Mouse (Mus musculus): ENCODE data around the gene Car6. TPM values are rescaled to one million over a fixed set of nuclear protein-coding genes. Genes with fewer than 3 reads are reported as not detected.

The Car6 gene
- polyA plus RNA-seq, 1 experiment from 2014 or later, result not detected

- DNase-seq (ENCODE audit: low spot score) (no peak), ATAC-seq (ENCODE audit: low read depth) (peak; percentile 70; the same call in 1 of the 2 replicates)
- Histone ChIP-seq H3K4me2 (ENCODE audit: low read depth, low read length) (no peak overlapping the region), H3K9me3 (ENCODE audit: control insufficient read depth, low read length) (peaks cover 10% of the 10 kb centered on the region; the same call in 1 of the 2 replicates), H3K9ac (ENCODE audit: low read depth, low read length) (no peak overlapping the region), H3K36me3 (ENCODE audit: control insufficient read depth, insufficient read depth, low read length) (no peaks in the 10 kb centered on the region), H3K27ac (replicated peaks; ENCODE audit: low read depth, low read length) (no peak overlapping the region), H3K4me1 (ENCODE audit: control insufficient read depth, insufficient read depth, low read length) (no peaks in the 10 kb centered on the region), H3K4me3 (ENCODE audit: low read depth, low read length) (no peak overlapping the region), H3K27me3 (replicated peaks; ENCODE audit: control insufficient read depth, insufficient read depth, low read length) (no peaks in the 10 kb centered on the region)
- WGBS, result 38% methylated on average over 13 of the region's 13 CpGs
These were observed 36.3 kb downstream of the Car6 start for GRCm38 (mm10) chr4:150164875-150165274.

- Histone ChIP-seq H3K36me3 (ENCODE audit: control insufficient read depth, insufficient read depth, low read length) (no peaks in the 10 kb centered on the region), H3K4me2 (ENCODE audit: low read depth, low read length) (no peak overlapping the region), H3K27me3 (replicated peaks; ENCODE audit: control insufficient read depth, insufficient read depth, low read length) (no peaks in the 10 kb centered on the region), H3K9ac (ENCODE audit: low read depth, low read length) (no peak overlapping the region), H3K4me3 (ENCODE audit: low read depth, low read length) (no peak overlapping the region), H3K27ac (replicated peaks; ENCODE audit: low read depth, low read length) (no peak overlapping the region), H3K4me1 (ENCODE audit: control insufficient read depth, insufficient read depth, low read length) (no peaks in the 10 kb centered on the region), H3K9me3 (ENCODE audit: control insufficient read depth, low read length) (peaks cover 10% of the 10 kb centered on the region; the same call in 1 of the 2 replicates)
- ATAC-seq (ENCODE audit: low read depth) (no peak), DNase-seq (ENCODE audit: low spot score) (no peak)
- 75% methylated on average over 13 of the region's 13 CpGs for WGBS
These were observed 38.5 kb downstream of the Car6 start for GRCm38 (mm10) chr4:150162561-150163169.

GRCm38 (mm10) chr4:150159458-150159857 is 41.7 kb downstream of the Car6 start:
- no peaks in the 10 kb centered on the region for H3K27me3 ChIP-seq (replicated peaks; ENCODE audit: control insufficient read depth, insufficient read depth, low read length)
- no peaks in the 10 kb centered on the region for H3K36me3 ChIP-seq (ENCODE audit: control insufficient read depth, insufficient read depth, low read length)
- no peak overlapping the region for H3K4me3 ChIP-seq (ENCODE audit: low read depth, low read length)
- DNase-seq (ENCODE audit: low spot score) (no peak), ATAC-seq (ENCODE audit: low read depth) (no peak)
- peaks cover 10% of the 10 kb centered on the region; the same call in 1 of the 2 replicates for H3K9me3 ChIP-seq (ENCODE audit: control insufficient read depth, low read length)
- H3K27ac ChIP-seq (replicated peaks; ENCODE audit: low read depth, low read length), result no peak overlapping the region
- no peak overlapping the region for H3K4me2 ChIP-seq (ENCODE audit: low read depth, low read length)
- no peak overlapping the region for H3K9ac ChIP-seq (ENCODE audit: low read depth, low read length)
- H3K4me1 ChIP-seq (ENCODE audit: control insufficient read depth, insufficient read depth, low read length), result no peaks in the 10 kb centered on the region
- 83% methylated on average over 2 of the region's 2 CpGs for WGBS

- no peak overlapping the region for H3K9ac ChIP-seq (ENCODE audit: low read depth, low read length)
- no peak overlapping the region for H3K4me2 ChIP-seq (ENCODE audit: low read depth, low read length)
- WGBS, result 67% methylated on average over 14 of the region's 14 CpGs
- no peak overlapping the region for H3K27ac ChIP-seq (replicated peaks; ENCODE audit: low read depth, low read length)
- H3K9me3 ChIP-seq (ENCODE audit: control insufficient read depth, low read length), result no peaks in the 10 kb centered on the region
- H3K4me3 ChIP-seq (ENCODE audit: low read depth, low read length), result no peak overlapping the region
- DNase-seq (ENCODE audit: low spot score) (no peak), ATAC-seq (ENCODE audit: low read depth) (no peak)
- H3K4me1 ChIP-seq (ENCODE audit: control insufficient read depth, insufficient read depth, low read length), result no peaks in the 10 kb centered on the region
- no peaks in the 10 kb centered on the region for H3K27me3 ChIP-seq (replicated peaks; ENCODE audit: control insufficient read depth, insufficient read depth, low read length)
- no peaks in the 10 kb centered on the region for H3K36me3 ChIP-seq (ENCODE audit: control insufficient read depth, insufficient read depth, low read length)
These were observed 43.7 kb downstream of the Car6 start for GRCm38 (mm10) chr4:150157348-150157882.

GRCm38 (mm10) chr4:150155731-150156130 is 45.4 kb downstream of the Car6 start:
- DNase-seq (ENCODE audit: low spot score) (no peak), ATAC-seq (ENCODE audit: low read depth) (no peak)
- Histone ChIP-seq H3K4me2 (ENCODE audit: low read depth, low read length) (no peak overlapping the region), H3K9ac (ENCODE audit: low read depth, low read length) (no peak overlapping the region), H3K36me3 (ENCODE audit: control insufficient read depth, insufficient read depth, low read length) (no peaks in the 10 kb centered on the region), H3K27ac (replicated peaks; ENCODE audit: low read depth, low read length) (no peak overlapping the region), H3K9me3 (ENCODE audit: control insufficient read depth, low read length) (no peaks in the 10 kb centered on the region), H3K27me3 (replicated peaks; ENCODE audit: control insufficient read depth, insufficient read depth, low read length) (no peaks in the 10 kb centered on the region), H3K4me1 (ENCODE audit: control insufficient read depth, insufficient read depth, low read length) (no peaks in the 10 kb centered on the region), H3K4me3 (ENCODE audit: low read depth, low read length) (no peak overlapping the region)
- 84% methylated on average over 4 of the region's 4 CpGs for WGBS

GRCm38 (mm10) chr4:150155301-150155700 is 45.8 kb downstream of the Car6 start:
- 87% methylated on average over 4 of the region's 4 CpGs for WGBS
- Histone ChIP-seq H3K27ac (replicated peaks; ENCODE audit: low read depth, low read length) (no peak overlapping the region), H3K4me2 (ENCODE audit: low read depth, low read length) (no peak overlapping the region), H3K9ac (ENCODE audit: low read depth, low read length) (no peak overlapping the region), H3K9me3 (ENCODE audit: control insufficient read depth, low read length) (no peaks in the 10 kb centered on the region), H3K4me1 (ENCODE audit: control insufficient read depth, insufficient read depth, low read length) (no peaks in the 10 kb centered on the region), H3K27me3 (replicated peaks; ENCODE audit: control insufficient read depth, insufficient read depth, low read length) (no peaks in the 10 kb centered on the region), H3K4me3 (ENCODE audit: low read depth, low read length) (no peak overlapping the region), H3K36me3 (ENCODE audit: control insufficient read depth, insufficient read depth, low read length) (no peaks in the 10 kb centered on the region)
- ATAC-seq (ENCODE audit: low read depth) (no peak), DNase-seq (ENCODE audit: low spot score) (no peak)

- no peaks in the 10 kb centered on the region for H3K36me3 ChIP-seq (ENCODE audit: control insufficient read depth, insufficient read depth, low read length)
- no peak overlapping the region for H3K4me2 ChIP-seq (ENCODE audit: low read depth, low read length)
- H3K4me3 ChIP-seq (ENCODE audit: low read depth, low read length), result no peak overlapping the region
- H3K9ac ChIP-seq (ENCODE audit: low read depth, low read length), result no peak overlapping the region
- 79% methylated on average over 8 of the region's 8 CpGs for WGBS
- no peak overlapping the region for H3K27ac ChIP-seq (replicated peaks; ENCODE audit: low read depth, low read length)
- no peaks in the 10 kb centered on the region for H3K27me3 ChIP-seq (replicated peaks; ENCODE audit: control insufficient read depth, insufficient read depth, low read length)
- H3K9me3 ChIP-seq (ENCODE audit: control insufficient read depth, low read length), result peaks cover 7% of the 10 kb centered on the region; the same call in 1 of the 2 replicates
- no peaks in the 10 kb centered on the region for H3K4me1 ChIP-seq (ENCODE audit: control insufficient read depth, insufficient read depth, low read length)
- no peak for DNase-seq (ENCODE audit: low spot score)
- no peak for ATAC-seq (ENCODE audit: low read depth)
These were observed 48.6 kb downstream of the Car6 start for GRCm38 (mm10) chr4:150152483-150152882.

DNA sequence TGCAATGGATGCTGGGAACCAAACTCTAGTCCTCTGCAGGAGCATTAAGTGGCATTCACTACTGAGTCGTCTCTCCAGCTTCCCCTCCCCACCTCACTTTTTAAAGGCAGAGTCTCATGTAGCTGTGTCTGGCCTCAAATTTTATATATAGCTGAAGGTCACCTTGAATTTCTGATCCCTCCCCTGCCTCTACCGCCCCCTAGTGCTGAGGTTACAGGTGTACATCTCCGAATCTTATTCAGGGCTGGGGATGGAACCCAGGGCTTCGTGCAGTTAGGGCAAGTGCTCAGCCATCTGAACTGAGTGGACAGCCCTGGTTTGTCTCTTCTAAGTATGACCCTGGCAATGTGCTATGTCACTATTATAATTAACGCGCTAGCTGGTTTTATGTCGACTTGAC is 50.1 kb downstream of the Car6 start:
- Histone ChIP-seq H3K4me3 (ENCODE audit: low read depth, low read length) (no peak overlapping the region), H3K4me1 (ENCODE audit: control insufficient read depth, insufficient read depth, low read length) (no peaks in the 10 kb centered on the region), H3K36me3 (ENCODE audit: control insufficient read depth, insufficient read depth, low read length) (no peaks in the 10 kb centered on the region), H3K4me2 (ENCODE audit: low read depth, low read length) (no peak overlapping the region), H3K9ac (ENCODE audit: low read depth, low read length) (no peak overlapping the region), H3K27ac (replicated peaks; ENCODE audit: low read depth, low read length) (no peak overlapping the region), H3K9me3 (ENCODE audit: control insufficient read depth, low read length) (peaks cover 7% of the 10 kb centered on the region; the same call in 1 of the 2 replicates), H3K27me3 (replicated peaks; ENCODE audit: control insufficient read depth, insufficient read depth, low read length) (no peaks in the 10 kb centered on the region)
- 82% methylated on average over 7 of the region's 7 CpGs for WGBS
- DNase-seq (ENCODE audit: low spot score), result no peak
- ATAC-seq (ENCODE audit: low read depth), result no peak

- Histone ChIP-seq H3K4me3 (ENCODE audit: low read depth, low read length) (no peak overlapping the region), H3K9ac (ENCODE audit: low read depth, low read length) (no peak overlapping the region), H3K4me2 (ENCODE audit: low read depth, low read length) (no peak overlapping the region), H3K9me3 (ENCODE audit: control insufficient read depth, low read length) (peaks cover 7% of the 10 kb centered on the region; the same call in 1 of the 2 replicates), H3K4me1 (ENCODE audit: control insufficient read depth, insufficient read depth, low read length) (no peaks in the 10 kb centered on the region), H3K27me3 (replicated peaks; ENCODE audit: control insufficient read depth, insufficient read depth, low read length) (no peaks in the 10 kb centered on the region), H3K27ac (replicated peaks; ENCODE audit: low read depth, low read length) (no peak overlapping the region), H3K36me3 (ENCODE audit: control insufficient read depth, insufficient read depth, low read length) (no peaks in the 10 kb centered on the region)
- WGBS, result 53% methylated on average over 4 of the region's 4 CpGs
- ATAC-seq (ENCODE audit: low read depth) (no peak), DNase-seq (ENCODE audit: low spot score) (no peak)
These were observed 54.8 kb downstream of the Car6 start for GRCm38 (mm10) chr4:150146286-150146685.
